Mouse (Mus musculus) stomach, postnatal 0 days (tissue): ENCODE measurements around the gene Mapt. TPM values are rescaled to one million over a fixed set of nuclear protein-coding genes. Genes with fewer than 3 reads are reported as not detected.

Experiments used
- ATAC-seq: fragments of 200-750 bp; cut with Nextera tagmentation; 2 replicates; pipeline ENCODE4 v1.8.0; 2017; ENCODE audit not compliant: low FRiP score, low TSS enrichment
- DNase-seq: peaks from one replicate; pipeline ENCODE4 v3.0.0-alpha.2; 2016; ENCODE audit warnings: low spot score
- H3K27ac ChIP-seq: fragments of 300-500 bp; sonication (generic); replicated peaks from 2 replicates; pipeline ENCODE4 v1.5.1; 2014; ENCODE audit warnings: mild to moderate bottlenecking, control low read depth
- H3K27me3 ChIP-seq: fragments of 300-500 bp; sonication (generic); 2 replicates; pipeline ENCODE4 v1.6.1; 2014; ENCODE audit warnings: low read length; ENCODE audit not compliant: control insufficient read depth, insufficient read depth
- H3K36me3 ChIP-seq: fragments of 300-500 bp; sonication (generic); 2 replicates; pipeline ENCODE4 v1.6.1; 2014; ENCODE audit warnings: low read length, mixed read lengths; ENCODE audit not compliant: control insufficient read depth, insufficient read depth
- H3K4me1 ChIP-seq: fragments of 300-500 bp; sonication (generic); replicated peaks from 2 replicates; pipeline ENCODE4 v1.6.1; 2014; ENCODE audit warnings: antibody characterized with exemption; ENCODE audit not compliant: control insufficient read depth, insufficient read depth
- H3K4me2 ChIP-seq: fragments of 300-500 bp; sonication (generic); replicated peaks from 2 replicates; pipeline ENCODE4 v1.6.1; 2014; ENCODE audit warnings: low read depth, mild to moderate bottlenecking, control low read depth, moderate library complexity
- H3K4me3 ChIP-seq: fragments of 300-500 bp; sonication (generic); 2 replicates; pipeline ENCODE4 v1.5.1; 2014; ENCODE audit warnings: low read depth, low read length, control low read depth
- H3K9ac ChIP-seq: fragments of 300-500 bp; sonication (generic); 2 replicates; pipeline ENCODE4 v1.6.1; 2014; ENCODE audit warnings: mild to moderate bottlenecking, low read length, control low read depth, mixed read lengths
- H3K9me3 ChIP-seq: fragments of 300-500 bp; sonication (generic); 2 replicates; pipeline ENCODE4 v1.6.1; 2016; ENCODE audit warnings: low read length; ENCODE audit not compliant: control insufficient read depth
- CTCF ChIP-seq: IDR thresholded peaks from 2 replicates; pipeline ENCODE4 v1.5.1; 2016; ENCODE audit warnings: antibody characterized with exemption, low read depth, mild to moderate bottlenecking, moderate library complexity
- EP300 ChIP-seq: optimal IDR thresholded peaks from 2 replicates; pipeline ENCODE3; 2016; ENCODE audit warnings: antibody characterized with exemption
- WGBS: fragments of 180-500 bp; shearing (Covaris S2); extraction: QIAGEN DNeasy Blood & Tissue Kit; methylation state at CpG from one replicate; pipeline ENCODE4 v1.1.7; 2014; 5-methylcytosine and 5-hydroxymethylcytosine counted together
- polyA plus RNA-seq: library from polyadenylated mRNA; unstranded; fragments of >200 nt; fragmentation: Nextera tagmentation; extraction: Ambion mirVana; gene quantifications from 2 replicates; pipeline ENCODE4 v1.2.1, GENCODE M21; 2015

Gene Mapt
- polyA plus RNA-seq, 1 experiment from 2014 or later, result 8.2 TPM

- WGBS, result 5% methylated on average over 6 of the region's 6 CpGs
- Histone ChIP-seq H3K4me3 (no peak overlapping the region), H3K4me1 (no peaks in the 10 kb centered on the region), H3K9me3 (no peaks in the 10 kb centered on the region), H3K27ac (no peak overlapping the region), H3K27me3 (no peaks in the 10 kb centered on the region), H3K36me3 (no peaks in the 10 kb centered on the region), H3K9ac (no peak overlapping the region), H3K4me2 (no peak overlapping the region)
- DNase-seq, result peak; percentile 93
- TF ChIP-seq EP300, result no peak
- peak; percentile 97 for TF ChIP-seq CTCF
- no peak for ATAC-seq
Observed at GRCm38 (mm10) chr11:104315703-104316102, 84.5 kb downstream of the Mapt start.

- Histone ChIP-seq H3K4me3 (no peak overlapping the region), H3K4me1 (no peaks in the 10 kb centered on the region), H3K27me3 (no peaks in the 10 kb centered on the region), H3K36me3 (no peaks in the 10 kb centered on the region), H3K27ac (peak overlapping the region; percentile 69), H3K9ac (no peak overlapping the region), H3K9me3 (no peaks in the 10 kb centered on the region), H3K4me2 (peak overlapping the region; percentile 11; the same call in 1 of the 2 replicates)
- TF ChIP-seq EP300 (no peak), CTCF (no peak)
- peak; percentile 79 for DNase-seq
- peak; percentile 82 for ATAC-seq
- 43% methylated on average over 16 of the region's 16 CpGs for WGBS
Observed at GRCm38 (mm10) chr11:104316685-104317400, 85.7 kb downstream of the Mapt start.

- 73% methylated on average over 3 of the region's 3 CpGs for WGBS
- H3K9ac ChIP-seq, result no peak overlapping the region
- no peaks in the 10 kb centered on the region for H3K27me3 ChIP-seq
- DNase-seq (no peak), ATAC-seq (no peak)
- TF ChIP-seq EP300 (no peak), CTCF (no peak)
- no peaks in the 10 kb centered on the region for H3K9me3 ChIP-seq
- no peaks in the 10 kb centered on the region for H3K36me3 ChIP-seq
- H3K4me3 ChIP-seq, result no peak overlapping the region
- H3K27ac ChIP-seq, result no peak overlapping the region
- no peaks in the 10 kb centered on the region for H3K4me1 ChIP-seq
- no peak overlapping the region for H3K4me2 ChIP-seq
Observed at GRCm38 (mm10) chr11:104317631-104318030, 86.4 kb downstream of the Mapt start.

GRCm38 (mm10) chr11:104318940-104319781 is 88.0 kb downstream of the Mapt start:
- under 1% methylated on average over 24 of the region's 24 CpGs for WGBS
- TF ChIP-seq CTCF, result peak; percentile 32; the same call in 1 of the 2 replicates
- TF ChIP-seq EP300, result no peak
- DNase-seq (peak; percentile 76), ATAC-seq (peak; percentile 50)
- H3K27ac ChIP-seq, result peak overlapping the region; percentile 77; the same call in 1 of the 2 replicates
- peak overlapping the region; percentile 41 for H3K4me3 ChIP-seq
- H3K27me3 ChIP-seq, result no peaks in the 10 kb centered on the region
- no peaks in the 10 kb centered on the region for H3K9me3 ChIP-seq
- peak overlapping the region; percentile 48 for H3K9ac ChIP-seq
- no peaks in the 10 kb centered on the region for H3K36me3 ChIP-seq
- no peaks in the 10 kb centered on the region for H3K4me1 ChIP-seq
- peak overlapping the region; percentile 75 for H3K4me2 ChIP-seq

- Histone ChIP-seq H3K27me3 (no peaks in the 10 kb centered on the region), H3K36me3 (no peaks in the 10 kb centered on the region), H3K27ac (no peak overlapping the region), H3K4me3 (no peak overlapping the region), H3K9ac (no peak overlapping the region), H3K4me2 (no peak overlapping the region), H3K9me3 (no peaks in the 10 kb centered on the region), H3K4me1 (no peaks in the 10 kb centered on the region)
- 63% methylated on average over 5 of the region's 5 CpGs for WGBS
- TF ChIP-seq EP300 (no peak), CTCF (no peak)
- ATAC-seq (no peak), DNase-seq (no peak)
Observed at GRCm38 (mm10) chr11:104320511-104320910, 89.3 kb downstream of the Mapt start.

GRCm38 (mm10) chr11:104322142-104322541 is 91.0 kb downstream of the Mapt start:
- Histone ChIP-seq H3K36me3 (no peaks in the 10 kb centered on the region), H3K4me1 (no peaks in the 10 kb centered on the region), H3K4me3 (no peak overlapping the region), H3K4me2 (no peak overlapping the region), H3K27me3 (no peaks in the 10 kb centered on the region), H3K9ac (no peak overlapping the region), H3K27ac (no peak overlapping the region), H3K9me3 (no peaks in the 10 kb centered on the region)
- WGBS, result 41% methylated on average over 4 of the region's 4 CpGs
- ATAC-seq (no peak), DNase-seq (no peak)
- TF ChIP-seq EP300 (no peak), CTCF (no peak)
